In genomic region chr19:52768117-52768516, GRCm38 (mm10) we compare ENCODE assay signal across 23 mouse cellular contexts.
DNase-seq lines count a peak whose midpoint lies in the region; ATAC-seq and TF ChIP-seq lines count a peak whose summit lies in the region.
"Had no signal": no experiment of that assay in that cellular context is flagged by ENCODE, and none has a peak within 500 bp of the region (broad histone marks: within the 10 kb centered on the region; RNA-seq: fewer than 3 reads in every experiment).

No protein-coding gene starts in this region.

- no peak overlapping the region for H3K9ac ChIP-seq in hindbrain, postnatal 0 days (replicated peaks; ENCODE audit: low read length)
- H3K9ac ChIP-seq: forebrain, embryonic 13.5 days; forebrain, postnatal 0 days; heart, embryonic 15.5 days; hindbrain, embryonic 13.5 days had no signal

- no peak for TF ChIP-seq CTCF in hindbrain, postnatal 0 days (IDR thresholded peaks at IDR 0.05; ENCODE audit: low read depth)

- no peaks in the 10 kb centered on the region for H3K4me1 ChIP-seq in hindbrain, postnatal 0 days (ENCODE audit: insufficient read depth, low read length)
- H3K4me1 ChIP-seq: embryonic facial prominence, embryonic 10.5 days; forebrain, embryonic 13.5 days; heart, embryonic 10.5 days; hindbrain, embryonic 13.5 days had no signal

- intact Hi-C loops in left cerebral cortex, postnatal 4 days (cut with DNase I), result no loop called here

- H3K27ac ChIP-seq in hindbrain, postnatal 0 days, result no peak overlapping the region
- H3K27ac ChIP-seq: embryonic facial prominence, embryonic 10.5 days; forebrain, embryonic 13.5 days; heart, embryonic 10.5 days; heart, embryonic 15.5 days; hindbrain, embryonic 13.5 days had no signal

- no peak overlapping the region for H3K4me2 ChIP-seq in hindbrain, postnatal 0 days (ENCODE audit: low read depth, low read length)
- H3K4me2 ChIP-seq: forebrain, embryonic 13.5 days; heart, embryonic 15.5 days; hindbrain, embryonic 13.5 days had no signal

- no peak overlapping the region for H3K4me3 ChIP-seq in hindbrain, postnatal 0 days (ENCODE audit: low read length)
- H3K4me3 ChIP-seq: embryonic facial prominence, embryonic 10.5 days; forebrain, embryonic 13.5 days; heart, embryonic 10.5 days; heart, embryonic 15.5 days; hindbrain, embryonic 13.5 days had no signal

- no peak for ATAC-seq in hindbrain, postnatal 0 days
- ATAC-seq: activated CD4-positive, CD25-positive, alpha-beta regulatory T cell, adult 4 months; Patski had no signal

- no peaks in the 10 kb centered on the region for H3K27me3 ChIP-seq in hindbrain, postnatal 0 days (ENCODE audit: insufficient read depth, low read length)
- H3K27me3 ChIP-seq: CH12.LX; forebrain, embryonic 13.5 days; heart, embryonic 15.5 days; hindbrain, embryonic 13.5 days; Patski had no signal

- 81% methylated on average over 5 of the region's 5 CpGs for WGBS in hindbrain, postnatal 0 days

- H3K36me3 ChIP-seq in hindbrain, postnatal 0 days (ENCODE audit: insufficient read depth, low read length), result no peaks in the 10 kb centered on the region
- H3K36me3 ChIP-seq: embryonic facial prominence, embryonic 10.5 days; heart, embryonic 10.5 days; heart, embryonic 15.5 days; hindbrain, embryonic 13.5 days had no signal

- peak; percentile 13 to 49 for DNase-seq in frontal cortex, postnatal 36 days (ENCODE audit: low spot score in 2 of 2)
- DNase-seq in frontal cortex, postnatal 25 days (ENCODE audit: low spot score in 2 of 2), result no peak
- peak; percentile 7 to 18 for DNase-seq in left cerebral cortex, adult 18-20 months (ENCODE audit: low spot score in 2 of 2)
- no peak for DNase-seq in left cerebral cortex, postnatal 4 days
- DNase-seq in right cerebral cortex, postnatal 25 days, result peak; percentile 15
- DNase-seq in right cerebral cortex, postnatal 10 days (ENCODE audit: low spot score in 2 of 2), result no peak
- DNase-seq in hindbrain, postnatal 0 days (ENCODE audit: low spot score), result no peak
- DNase-seq: adrenal gland, postnatal 14 days; cerebellum, adult 18-20 months; cerebellum, adult 9-11 months; cerebellum, postnatal 36 days; forebrain, postnatal 0 days; gastrocnemius, postnatal 36 days; heart, adult 18-20 months; heart, postnatal 14 days had no signal

- no peaks in the 10 kb centered on the region for H3K9me3 ChIP-seq in hindbrain, postnatal 0 days (ENCODE audit: low read length)
- H3K9me3 ChIP-seq: heart, embryonic 10.5 days; heart, embryonic 15.5 days; hindbrain, embryonic 13.5 days had no signal

Comparison
In these comparisons a context has a peak if more than half of its experiments do, and no peak if none do; other contexts are left out.
1. DNase-seq: peak in frontal cortex, postnatal 36 days (2 of 2), left cerebral cortex, adult 18-20 months (2 of 2) and right cerebral cortex, postnatal 25 days (single experiment); none in frontal cortex, postnatal 25 days (0 of 2), left cerebral cortex, postnatal 4 days (single experiment), right cerebral cortex, postnatal 10 days (0 of 2) and hindbrain, postnatal 0 days (single experiment).